In genomic region chr12:52328488-52328887, GRCm38 (mm10) we compare ENCODE assay signal across 9 mouse cellular contexts.
"Had no signal": no experiment of that assay in that cellular context is flagged by ENCODE, and none has a peak within 500 bp of the region (broad histone marks: within the 10 kb centered on the region; RNA-seq: fewer than 3 reads in every experiment).

No protein-coding gene starts in this region.

- DNase-seq: kidney, adult 8-10 months; kidney, postnatal 10 days; kidney, postnatal 4 days; left cerebral cortex, postnatal 4 days; liver, postnatal 0 days; retina, postnatal 1 day; right cerebral cortex, postnatal 25 days; spleen, adult 18-20 months; thymus, postnatal 25 days had no signal
